Mouse (Mus musculus) limb, embryonic 14.5 days (tissue): ENCODE data around the gene Olfr907. TPM values are rescaled to one million over a fixed set of nuclear protein-coding genes. Genes with fewer than 3 reads are reported as not detected.

ENCODE experiments used
- ATAC-seq: fragments of 200-750 bp; cut with Nextera tagmentation; 2 replicates; pipeline ENCODE4 v1.8.0; 2017; ENCODE audit warnings: low read depth, moderate number of reproducible peaks, moderate TSS enrichment; ENCODE audit not compliant: low FRiP score
- DNase-seq: peaks from one replicate; pipeline ENCODE4 v3.0.0-alpha.2; 2015; ENCODE audit warnings: low spot score
- H3K27ac ChIP-seq: fragments of 300-500 bp; sonication (generic); replicated peaks from 2 replicates; pipeline ENCODE4 v1.5.1; 2014; ENCODE audit warnings: low read depth, mild to moderate bottlenecking, low read length, moderate library complexity, mixed read lengths
- H3K27me3 ChIP-seq: fragments of 300-500 bp; sonication (generic); 2 replicates; pipeline ENCODE4 v1.6.1; 2014; ENCODE audit warnings: low read length, mixed read lengths; ENCODE audit not compliant: control insufficient read depth, insufficient read depth
- H3K36me3 ChIP-seq: fragments of 300-500 bp; sonication (generic); 2 replicates; pipeline ENCODE4 v1.6.1; 2014; ENCODE audit warnings: mild to moderate bottlenecking, low read length, moderate library complexity, mixed read lengths; ENCODE audit not compliant: control insufficient read depth, insufficient read depth
- H3K4me1 ChIP-seq: fragments of 300-500 bp; sonication (generic); 2 replicates; pipeline ENCODE4 v1.6.1; 2014; ENCODE audit warnings: antibody characterized with exemption, low read length, mixed read lengths; ENCODE audit not compliant: control insufficient read depth, insufficient read depth
- H3K4me2 ChIP-seq: fragments of 300-500 bp; sonication (generic); replicated peaks from 2 replicates; pipeline ENCODE4 v1.6.1; 2014; ENCODE audit warnings: low read depth, mild to moderate bottlenecking, low read length, moderate library complexity; ENCODE audit not compliant: severe bottlenecking
- H3K4me3 ChIP-seq: fragments of 300-500 bp; sonication (generic); replicated peaks from 2 replicates; pipeline ENCODE4 v1.5.1; 2014; ENCODE audit warnings: low read length
- H3K9ac ChIP-seq: fragments of 300-500 bp; sonication (generic); 2 replicates; pipeline ENCODE4 v1.6.1; 2014; ENCODE audit warnings: mild to moderate bottlenecking, low read depth, low read length, moderate library complexity; ENCODE audit not compliant: severe bottlenecking
- H3K9me3 ChIP-seq: fragments of 300-500 bp; sonication (generic); 2 replicates; pipeline ENCODE4 v1.6.1; 2016; ENCODE audit warnings: low read length; ENCODE audit not compliant: control insufficient read depth
- POLR2A ChIP-seq: fragments of 200-500 bp; IDR thresholded peaks from 2 replicates; pipeline ENCODE4 v1.8.0; 2012; ENCODE audit warnings: inconsistent platforms, mild to moderate bottlenecking, moderate library complexity, borderline replicate concordance; ENCODE audit not compliant: insufficient read depth, insufficient read length; ENCODE audit errors: extremely low read depth
- WGBS: fragments of 180-500 bp; shearing (Covaris S2); extraction: QIAGEN DNeasy Blood & Tissue Kit; methylation state at CpG from one replicate; pipeline ENCODE4 v1.1.7; 2014; 5-methylcytosine and 5-hydroxymethylcytosine counted together
- polyA plus RNA-seq, 2 experiments: library from polyadenylated mRNA; depleted of rRNA in 1 of 2; stranded (reverse) in 1 of 2; unstranded in 1 of 2; fragments of >200 nt; fragmentation: Nextera tagmentation in 1 of 2; extraction: Ambion mirVana in 1 of 2; gene quantifications; 2 replicates each; pipeline versions ENCODE4 v1.2.1 to v1.2.3; 2012 to 2014

The Olfr907 gene
- polyA plus RNA-seq (2012; rRNA removed) (not detected in 2 replicates), polyA plus RNA-seq (2014; fragmentation: Nextera tagmentation; extraction: Ambion mirVana) (not detected in 2 replicates)

GRCm38 (mm10) chr9:38495501-38495900 lies at the start of gene Olfr907:
Gene Olfr907 (plus strand): TSS chr9:38495801.
- Histone ChIP-seq H3K27me3 (no peaks in the 10 kb centered on the region), H3K9me3 (no peaks in the 10 kb centered on the region), H3K4me2 (no peak within 1 kb of the TSS), H3K9ac (no peak within 1 kb of the TSS), H3K4me1 (no peaks in the 10 kb centered on the region), H3K4me3 (no peak within 1 kb of the TSS), H3K27ac (no peak within 1 kb of the TSS), H3K36me3 (no peaks in the 10 kb centered on the region)
- WGBS = 82% methylated on average over 2 of the region's 2 CpGs
- ATAC-seq (no peak), DNase-seq (no peak)
- no peak for TF ChIP-seq POLR2A

- no peaks in the 10 kb centered on the region for H3K4me1 ChIP-seq
- no peak for ATAC-seq
- no peak within 1 kb of the TSS for H3K4me3 ChIP-seq
- H3K9me3 ChIP-seq = no peaks in the 10 kb centered on the region
- no peak within 1 kb of the TSS for H3K4me2 ChIP-seq
- H3K27me3 ChIP-seq = no peaks in the 10 kb centered on the region
- TF ChIP-seq POLR2A = no peak
- no peak for DNase-seq
- H3K36me3 ChIP-seq = no peaks in the 10 kb centered on the region
- H3K27ac ChIP-seq = no peak within 1 kb of the TSS
- whole genome bisulfite sequencing = 90% methylated on average over 5 of the region's 5 CpGs
- H3K9ac ChIP-seq = no peak within 1 kb of the TSS
Observed at GRCm38 (mm10) chr9:38447352-38447751, 48.2 kb upstream of the Olfr907 start, which contains the start of gene Olfr902. Gene Olfr902 (plus strand): TSS chr9:38447652.

DNA sequence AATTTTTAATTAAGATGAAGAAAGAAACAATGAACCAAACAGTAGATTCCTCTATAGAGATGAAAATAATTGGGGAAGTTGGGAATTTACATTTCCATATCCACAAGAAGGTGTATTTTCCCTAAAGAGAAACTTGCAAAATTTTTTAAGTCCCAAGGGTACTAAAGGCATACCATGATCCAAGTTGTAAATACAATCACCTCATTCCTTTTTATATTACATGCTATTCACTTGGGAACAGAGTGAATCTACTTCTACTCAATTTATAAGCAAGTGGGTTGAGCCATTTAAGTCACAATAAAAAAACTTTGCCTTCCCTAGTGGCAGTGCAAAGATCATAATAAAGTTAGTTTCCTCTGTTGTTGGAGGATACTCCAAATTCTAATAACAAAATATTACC lies 32.8 kb upstream of the Olfr907 start, which contains the start of gene Olfr904:
Olfr904 (plus strand) TSS at position 301 of the 400 bp plus-strand sequence.
- Histone ChIP-seq H3K4me3 (no peak within 1 kb of the TSS), H3K9me3 (no peaks in the 10 kb centered on the region), H3K27me3 (no peaks in the 10 kb centered on the region), H3K36me3 (no peaks in the 10 kb centered on the region), H3K9ac (no peak within 1 kb of the TSS), H3K4me2 (no peak within 1 kb of the TSS), H3K4me1 (no peaks in the 10 kb centered on the region), H3K27ac (no peak within 1 kb of the TSS)
- no peak for TF ChIP-seq POLR2A
- ATAC-seq = no peak
- no peak for DNase-seq

- Histone ChIP-seq H3K4me1 (no peaks in the 10 kb centered on the region), H3K9me3 (no peaks in the 10 kb centered on the region), H3K9ac (no peak within 1 kb of the TSS), H3K27ac (no peak within 1 kb of the TSS), H3K4me2 (no peak within 1 kb of the TSS), H3K27me3 (no peaks in the 10 kb centered on the region), H3K4me3 (no peak within 1 kb of the TSS), H3K36me3 (no peaks in the 10 kb centered on the region)
- DNase-seq (no peak), ATAC-seq (no peak)
- no peak for TF ChIP-seq POLR2A
Observed at GRCm38 (mm10) chr9:38470807-38471206, 24.8 kb upstream of the Olfr907 start, which contains the start of gene Olfr905. Gene Olfr905 (plus strand): TSS chr9:38471107.

- no peak for TF ChIP-seq POLR2A
- 84% methylated on average over 3 of the region's 3 CpGs for WGBS
- Histone ChIP-seq H3K27ac (no peak within 1 kb of the TSS), H3K9me3 (no peaks in the 10 kb centered on the region), H3K4me3 (no peak within 1 kb of the TSS), H3K4me1 (no peaks in the 10 kb centered on the region), H3K36me3 (no peaks in the 10 kb centered on the region), H3K4me2 (no peak within 1 kb of the TSS), H3K9ac (no peak within 1 kb of the TSS), H3K27me3 (no peaks in the 10 kb centered on the region)
- ATAC-seq (no peak), DNase-seq (no peak)
Observed at GRCm38 (mm10) chr9:38486785-38487184, 8.8 kb upstream of the Olfr907 start, which contains the start of gene Olfr906. Gene Olfr906 (plus strand): TSS chr9:38487085.
